ENCODE assay signal across 28 mouse cellular contexts in the genomic region with DNA sequence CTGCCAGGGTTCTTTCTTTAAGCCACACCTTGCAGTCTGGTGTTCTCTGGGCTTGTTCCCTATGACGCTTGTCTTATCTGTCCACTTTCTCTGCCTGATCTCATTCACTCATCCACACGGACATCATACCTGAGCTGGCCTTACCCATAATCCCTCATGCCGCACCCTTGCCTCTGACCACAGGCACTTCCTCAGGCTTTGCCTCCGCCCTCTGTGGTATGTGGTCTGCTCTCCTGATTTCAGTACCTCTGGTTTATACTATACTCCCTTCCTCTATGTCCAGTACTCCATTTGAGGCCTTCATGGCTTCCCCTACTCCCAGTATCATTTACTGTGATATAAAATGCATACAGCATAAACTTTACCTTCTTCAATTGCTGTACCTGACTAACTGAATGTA. TPM values are rescaled to one million over a fixed set of nuclear protein-coding genes. Genes with fewer than 3 reads are reported as not detected.
DNase-seq lines count a peak whose midpoint lies in the region; ATAC-seq and TF ChIP-seq lines count a peak whose summit lies in the region.
"Had no signal": no experiment of that assay in that cellular context is flagged by ENCODE, and none has a peak within 500 bp of the region (broad histone marks: within the 10 kb centered on the region; RNA-seq: fewer than 3 reads in every experiment).

No protein-coding gene starts in this region.

- 90% methylated on average over 4 of the region's 4 CpGs for WGBS in hindbrain, postnatal 0 days

- H3K27me3 ChIP-seq in hindbrain, postnatal 0 days (ENCODE audit: insufficient read depth, low read length), result no peaks in the 10 kb centered on the region
- H3K27me3 ChIP-seq: embryonic facial prominence, embryonic 13.5 days; forebrain, embryonic 12.5 days; forebrain, embryonic 15.5 days; heart, embryonic 13.5 days had no signal

- peaks cover 25% of the 10 kb centered on the region for H3K4me1 ChIP-seq in bone marrow macrophage, adult 2 months (ENCODE audit: control insufficient read depth, insufficient read depth, low read length)
- no peaks in the 10 kb centered on the region for H3K4me1 ChIP-seq in hindbrain, postnatal 0 days (ENCODE audit: insufficient read depth, low read length)
- H3K4me1 ChIP-seq: embryonic facial prominence, embryonic 10.5 days; embryonic facial prominence, embryonic 13.5 days; forebrain, embryonic 12.5 days; forebrain, embryonic 15.5 days; heart, embryonic 10.5 days; heart, embryonic 13.5 days had no signal

- no peak overlapping the region for H3K9ac ChIP-seq in hindbrain, postnatal 0 days (replicated peaks; ENCODE audit: low read length)
- H3K9ac ChIP-seq: embryonic facial prominence, embryonic 13.5 days; forebrain, embryonic 12.5 days; forebrain, embryonic 15.5 days; heart, embryonic 13.5 days; hindbrain, embryonic 14.5 days had no signal

- 0 out of 2 replicates have a peak, but pooled peaks cover 7% of the 10 kb centered on the region for H3K9me3 ChIP-seq in hindbrain, postnatal 0 days (ENCODE audit: low read length)
- H3K9me3 ChIP-seq: heart, embryonic 10.5 days had no signal

- H3K4me2 ChIP-seq in hindbrain, postnatal 0 days (ENCODE audit: low read depth, low read length), result no peak overlapping the region
- H3K4me2 ChIP-seq: embryonic facial prominence, embryonic 13.5 days; forebrain, embryonic 12.5 days; forebrain, embryonic 15.5 days; heart, embryonic 13.5 days; hindbrain, embryonic 14.5 days had no signal

- DNase-seq in 416B (ENCODE audit: low read depth), result peak; percentile 65
- peak; percentile 37 for DNase-seq in induced T-regulatory cell, adult 2 months (ENCODE audit: low read depth)
- no peak for DNase-seq in c-Kit-positive CD71-positive TER-119-positive erythroid progenitor cells, embryonic 14.5 days (ENCODE audit: low spot score)
- no peak for DNase-seq in hindbrain, postnatal 0 days (ENCODE audit: low spot score)
- DNase-seq in embryo, embryonic 10 days (ENCODE audit: low spot score), result no peak
- DNase-seq: adrenal gland, adult 8-10 months; adrenal gland, postnatal 36 days; cerebellum, adult 18-20 months; cerebellum, adult 9-10 months; cerebellum, postnatal 14 days; embryo, embryonic 11 days; gastrocnemius, postnatal 25 days; heart, adult 2 months; heart, postnatal 14 days; heart, postnatal 4 days; kidney, adult 2 months had no signal

- no peak overlapping the region for H3K4me3 ChIP-seq in bone marrow macrophage, adult 2 months (ENCODE audit: insufficient read depth, low read length)
- H3K4me3 ChIP-seq in hindbrain, postnatal 0 days (ENCODE audit: low read length), result no peak overlapping the region
- H3K4me3 ChIP-seq: embryonic facial prominence, embryonic 10.5 days; embryonic facial prominence, embryonic 13.5 days; erythroblast, embryonic 14.5 days; forebrain, embryonic 12.5 days; forebrain, embryonic 15.5 days; heart, adult 2 months; heart, embryonic 10.5 days; heart, embryonic 13.5 days had no signal

- ATAC-seq in megakaryocyte progenitor cell, adult 5-6 weeks (replicated peaks; ENCODE audit: poor library complexity), result peak; percentile 74
- ATAC-seq in inflammation-experienced regulatory T-cells, adult 6 months, result no peak
- ATAC-seq in hindbrain, postnatal 0 days, result no peak
- ATAC-seq: forebrain, embryonic 15.5 days; intestine, postnatal 0 days had no signal

- no peak for TF ChIP-seq POLR2A in bone marrow macrophage, adult 2 months (IDR thresholded peaks at IDR 0.05; ENCODE audit: borderline replicate concordance, low read depth, low read length)

- no peaks in the 10 kb centered on the region for H3K36me3 ChIP-seq in hindbrain, postnatal 0 days (ENCODE audit: insufficient read depth, low read length)
- H3K36me3 ChIP-seq: embryonic facial prominence, embryonic 10.5 days; embryonic facial prominence, embryonic 13.5 days; forebrain, embryonic 12.5 days; forebrain, embryonic 15.5 days; heart, embryonic 10.5 days; heart, embryonic 13.5 days had no signal

- H3K27ac ChIP-seq in bone marrow macrophage, adult 2 months (ENCODE audit: insufficient read depth, low read depth, low read length), result peak overlapping the region; percentile 85
- no peak overlapping the region for H3K27ac ChIP-seq in hindbrain, postnatal 0 days
- H3K27ac ChIP-seq: embryonic facial prominence, embryonic 10.5 days; embryonic facial prominence, embryonic 13.5 days; forebrain, embryonic 12.5 days; forebrain, embryonic 15.5 days; heart, adult 2 months; heart, embryonic 10.5 days; heart, embryonic 13.5 days; hindbrain, embryonic 14.5 days had no signal

- TF ChIP-seq CTCF in bone marrow macrophage, adult 2 months (IDR thresholded peaks at IDR 0.05; ENCODE audit: low read depth, low read length), result no peak
- TF ChIP-seq CTCF in hindbrain, postnatal 0 days (IDR thresholded peaks at IDR 0.05; ENCODE audit: low read depth), result no peak

RNA-seq across cellular contexts. Expression of a gene that starts 17.3 kb away (rescaled TPM):
- polyA plus RNA-seq in bone marrow macrophage, adult 2 months (2012; ENCODE audit: insufficient read depth, insufficient read length, missing spikeins), result 113 and 114 TPM in 2 replicates
- 30.1 and 36.6 TPM in 2 replicates for total RNA-seq in megakaryocyte progenitor cell, adult 5-6 weeks (2015)
- 67.0 and 68.6 TPM in 2 replicates for total RNA-seq in megakaryocyte progenitor cell, adult 5-6 weeks (2017)
- 10 to 100 TPM; 28.6 to 38.2 (median 31.7) TPM for polyA plus RNA-seq in inflammation-experienced regulatory T-cells, adult 6 months (2017; shearing (Covaris generic))
- total RNA-seq in hindbrain, postnatal 0 days (2014; rRNA removed), result 9.1 and 12.4 TPM in 2 replicates
- polyA plus RNA-seq in hindbrain, postnatal 0 days (2015; fragmentation: Nextera tagmentation; extraction: Ambion mirVana), result 8.5 and 9.2 TPM in 2 replicates

Comparison
In these comparisons a context has a peak if more than half of its experiments do, and no peak if none do; other contexts are left out.
1. DNase-seq: peak in 416B (single experiment) and induced T-regulatory cell, adult 2 months (single experiment); none in c-Kit-positive CD71-positive TER-119-positive erythroid progenitor cells, embryonic 14.5 days (single experiment), hindbrain, postnatal 0 days (single experiment) and embryo, embryonic 10 days (single experiment).